Mouse (Mus musculus): ENCODE results near the gene Galnt10.
"Not testable (repeated sequence)": the region's sequence is repeated elsewhere in the genome, so short reads cannot be mapped to it uniquely, and the experiment has no call there.

Gene Galnt10

GRCm38 (mm10) chr11:57800266-57800951 is 155.2 kb downstream of the Galnt10 start:
- DNase-seq = peak; percentile 40 to 61

- DNase-seq = peak; percentile 98 to 99
Observed at GRCm38 (mm10) chr11:57800971-57801765, 155.9 kb downstream of the Galnt10 start, which contains the start of gene Sap30l. Gene Sap30l (plus strand): TSS chr11:57801637.

- DNase-seq = peak; percentile 30 to 31
Observed at GRCm38 (mm10) chr11:57801766-57802510, 156.7 kb downstream of the Galnt10 start.

GRCm38 (mm10) chr11:57802511-57802870 is 157.2 kb downstream of the Galnt10 start:
- no peak for DNase-seq

- no peak for DNase-seq
Observed at GRCm38 (mm10) chr11:57805047-57805446, 159.8 kb downstream of the Galnt10 start.

- no peak for DNase-seq
Observed at GRCm38 (mm10) chr11:57809017-57809731, 163.9 kb downstream of the Galnt10 start.

GRCm38 (mm10) chr11:57809732-57810098 is 164.5 kb downstream of the Galnt10 start:
- DNase-seq = no peak

GRCm38 (mm10) chr11:57811006-57811405 is 165.8 kb downstream of the Galnt10 start:
- no peak for DNase-seq

- no peak for DNase-seq
Observed at GRCm38 (mm10) chr11:57812212-57812611, 167.0 kb downstream of the Galnt10 start.

GRCm38 (mm10) chr11:57813641-57814040 is 168.4 kb downstream of the Galnt10 start:
- no peak for DNase-seq

GRCm38 (mm10) chr11:57818189-57818588 is 172.9 kb downstream of the Galnt10 start:
- DNase-seq = no peak

- DNase-seq = peak; percentile 27 to 67
Observed at GRCm38 (mm10) chr11:57819999-57820581, 174.8 kb downstream of the Galnt10 start.

GRCm38 (mm10) chr11:57823159-57823558 is 177.9 kb downstream of the Galnt10 start:
- DNase-seq = not testable (repeated sequence)

- no peak for DNase-seq
Observed at GRCm38 (mm10) chr11:57823714-57824113, 178.5 kb downstream of the Galnt10 start.

GRCm38 (mm10) chr11:57825234-57825633 is 180.0 kb downstream of the Galnt10 start:
- DNase-seq = not testable (repeated sequence)

- no peak for DNase-seq
Observed at GRCm38 (mm10) chr11:57827048-57827914, 182.0 kb downstream of the Galnt10 start.

- peak in 1 of 2 experiments; percentile 8 for DNase-seq
Observed at GRCm38 (mm10) chr11:57827915-57828545, 182.8 kb downstream of the Galnt10 start.

- no peak for DNase-seq
Observed at GRCm38 (mm10) chr11:57828955-57829870, 184.0 kb downstream of the Galnt10 start.
